Mouse (Mus musculus) E14TG2a.4 (cell line): ENCODE measurements around the gene Crmp1.

Experiments used
- H3K27me3 ChIP-seq: 2 replicates; pipeline ENCODE4 v1.6.1; 2014; ENCODE audit warnings: low read length, control low read depth; ENCODE audit not compliant: insufficient read depth
- H3K36me3 ChIP-seq: 2 replicates; pipeline ENCODE4 v1.6.1; 2014; ENCODE audit warnings: low read length, control low read depth; ENCODE audit not compliant: insufficient read depth
- H3K4me1 ChIP-seq: replicated peaks from 2 replicates; pipeline ENCODE4 v1.6.1; 2014; ENCODE audit warnings: low read depth, low read length, control low read depth
- H3K4me3 ChIP-seq: replicated peaks from 2 replicates; pipeline ENCODE4 v1.5.1; 2014; ENCODE audit warnings: mild to moderate bottlenecking, low read length
- H3K9me3 ChIP-seq: 2 replicates; pipeline ENCODE4 v1.6.1; 2014; ENCODE audit warnings: low read length, control low read depth
- CTCF ChIP-seq: conservative IDR thresholded peaks from 2 replicates; pipeline ENCODE4 v1.5.1; 2014; ENCODE audit warnings: low read length
- NANOG ChIP-seq: IDR thresholded peaks from 2 replicates; pipeline ENCODE4 v1.6.1; 2014; ENCODE audit warnings: borderline replicate concordance, low read length, mixed read lengths
- POU5F1 ChIP-seq: IDR thresholded peaks from 2 replicates; pipeline ENCODE4 v1.6.1; 2014; ENCODE audit warnings: low read length, borderline replicate concordance

Gene Crmp1

GRCm38 (mm10) chr5:37243169-37243886 lies 1.6 kb downstream of the Crmp1 start:
- Histone ChIP-seq H3K27me3 (peaks cover 49% of the 10 kb centered on the region), H3K36me3 (no peaks in the 10 kb centered on the region), H3K4me3 (peak overlapping the region; percentile 87), H3K4me1 (peaks cover 73% of the 10 kb centered on the region), H3K9me3 (no peaks in the 10 kb centered on the region)
- no peak for TF ChIP-seq NANOG
- TF ChIP-seq CTCF, result no peak
- no peak for TF ChIP-seq POU5F1

GRCm38 (mm10) chr5:37244161-37244560 lies 2.4 kb downstream of the Crmp1 start:
- Histone ChIP-seq H3K4me3 (peak overlapping the region; percentile 87), H3K27me3 (peaks cover 49% of the 10 kb centered on the region), H3K4me1 (peaks cover 76% of the 10 kb centered on the region), H3K36me3 (no peaks in the 10 kb centered on the region), H3K9me3 (no peaks in the 10 kb centered on the region)
- no peak for TF ChIP-seq NANOG
- TF ChIP-seq CTCF, result no peak
- no peak for TF ChIP-seq POU5F1

GRCm38 (mm10) chr5:37244666-37245242 lies 3.0 kb downstream of the Crmp1 start:
- no peaks in the 10 kb centered on the region for H3K36me3 ChIP-seq
- no peak for TF ChIP-seq POU5F1
- no peak for TF ChIP-seq NANOG
- no peak for TF ChIP-seq CTCF
- no peaks in the 10 kb centered on the region for H3K9me3 ChIP-seq
- peaks cover 49% of the 10 kb centered on the region for H3K27me3 ChIP-seq
- H3K4me3 ChIP-seq, result peak overlapping the region; percentile 87
- peaks cover 80% of the 10 kb centered on the region for H3K4me1 ChIP-seq

GRCm38 (mm10) chr5:37245651-37246050 lies 3.9 kb downstream of the Crmp1 start:
- Histone ChIP-seq H3K27me3 (peaks cover 45% of the 10 kb centered on the region), H3K36me3 (peaks cover 6% of the 10 kb centered on the region; the same call in 1 of the 2 replicates), H3K4me1 (peaks cover 82% of the 10 kb centered on the region), H3K9me3 (no peaks in the 10 kb centered on the region), H3K4me3 (peak overlapping the region; percentile 87)
- no peak for TF ChIP-seq NANOG
- no peak for TF ChIP-seq CTCF
- TF ChIP-seq POU5F1, result no peak

- no peaks in the 10 kb centered on the region for H3K9me3 ChIP-seq
- peaks cover 82% of the 10 kb centered on the region for H3K4me1 ChIP-seq
- peaks cover 39% of the 10 kb centered on the region for H3K27me3 ChIP-seq
- TF ChIP-seq NANOG (no peak), POU5F1 (no peak), CTCF (no peak)
- H3K4me3 ChIP-seq, result peak overlapping the region; percentile 87
- H3K36me3 ChIP-seq, result peaks cover 12% of the 10 kb centered on the region
Observed at GRCm38 (mm10) chr5:37246138-37246910, 4.6 kb downstream of the Crmp1 start.

- Histone ChIP-seq H3K4me3 (peak overlapping the region; percentile 87), H3K36me3 (peaks cover 21% of the 10 kb centered on the region), H3K9me3 (no peaks in the 10 kb centered on the region), H3K4me1 (peaks cover 91% of the 10 kb centered on the region), H3K27me3 (peaks cover 30% of the 10 kb centered on the region)
- no peak for TF ChIP-seq POU5F1
- TF ChIP-seq CTCF, result no peak
- no peak for TF ChIP-seq NANOG
Observed at GRCm38 (mm10) chr5:37247456-37247855, 5.7 kb downstream of the Crmp1 start.

- peaks cover 34% of the 10 kb centered on the region for H3K36me3 ChIP-seq
- peaks cover 16% of the 10 kb centered on the region for H3K27me3 ChIP-seq
- H3K4me3 ChIP-seq, result peak overlapping the region; percentile 87
- TF ChIP-seq POU5F1 (no peak), CTCF (no peak), NANOG (no peak)
- H3K9me3 ChIP-seq, result no peaks in the 10 kb centered on the region
- peaks cover 91% of the 10 kb centered on the region for H3K4me1 ChIP-seq
Observed at GRCm38 (mm10) chr5:37248870-37249269, 7.1 kb downstream of the Crmp1 start.

- TF ChIP-seq POU5F1, result no peak
- TF ChIP-seq NANOG, result no peak
- Histone ChIP-seq H3K27me3 (0 out of 2 replicates have a peak, but pooled peaks cover 3% of the 10 kb centered on the region), H3K9me3 (no peaks in the 10 kb centered on the region), H3K4me3 (no peak overlapping the region; the same call in 1 of the 2 replicates), H3K4me1 (peaks cover 98% of the 10 kb centered on the region), H3K36me3 (peaks cover 50% of the 10 kb centered on the region)
Observed at GRCm38 (mm10) chr5:37251596-37251995, 9.9 kb downstream of the Crmp1 start.
